Mouse (Mus musculus) kidney, adult 2 months (tissue): Measurements from ENCODE around the gene Mtmr3.

Experiments
- CTCF ChIP-seq: fragments of 200-500 bp; conservative IDR thresholded peaks from 2 replicates; pipeline ENCODE4 v1.5.1; 2011; ENCODE audit warnings: low read depth, mild to moderate bottlenecking, control low read depth, low read length, moderate library complexity, mixed read lengths; ENCODE audit not compliant: insufficient read depth, insufficient read length
- POLR2A ChIP-seq: fragments of 200-500 bp; IDR thresholded peaks from one replicate; pipeline ENCODE4 v1.6.1; 2011; ENCODE audit warnings: low read depth, low read length, control low read depth

DNA sequence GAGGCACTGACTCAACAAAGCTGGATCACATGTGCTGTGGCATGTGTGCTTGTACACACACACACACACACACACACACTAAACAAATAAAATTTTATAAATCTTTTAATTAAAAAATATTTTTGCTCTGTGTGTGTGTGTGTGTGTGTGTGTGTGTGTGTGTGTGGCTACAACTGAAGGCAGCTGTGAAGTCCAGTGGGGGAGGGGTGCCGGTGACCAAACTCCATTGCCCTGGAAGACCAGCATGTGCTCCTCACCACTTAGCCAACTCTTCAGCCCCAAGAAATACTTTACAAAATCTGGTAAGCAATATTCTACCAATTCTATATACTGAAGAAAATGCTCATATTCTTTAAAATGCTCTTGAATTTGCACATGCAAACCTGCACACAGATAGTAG lies 94.4 kb downstream of the Mtmr3 start:
- TF ChIP-seq CTCF (no peak), POLR2A (no peak)
